Mouse (Mus musculus): Measurements from ENCODE around the gene Clstn2.
A peak's percentile ranks its signal among the peaks of the same experiment; 100 is the strongest.

Clstn2 gene

DNA sequence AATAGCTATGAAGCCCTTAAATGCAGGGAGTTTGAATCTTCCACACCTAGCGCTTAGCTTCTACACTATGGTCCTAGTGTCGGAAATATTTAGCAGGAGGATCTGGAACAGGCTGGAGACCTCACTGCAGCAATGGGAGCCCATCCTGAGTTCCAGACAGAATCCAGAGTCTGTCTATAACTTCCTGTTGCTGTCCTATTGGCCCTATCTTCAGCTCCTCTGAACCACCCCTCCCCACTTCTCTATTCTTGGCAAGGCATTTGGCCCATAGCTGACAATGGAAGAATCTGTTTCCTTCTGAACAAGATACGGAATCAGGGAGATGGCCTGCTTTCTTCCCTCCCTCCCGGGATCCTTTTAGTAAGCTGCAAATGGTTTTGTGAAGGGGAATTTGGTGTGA, 488.6 kb downstream of the Clstn2 start:
- no peak for DNase-seq (ENCODE audit: low spot score)

DNA sequence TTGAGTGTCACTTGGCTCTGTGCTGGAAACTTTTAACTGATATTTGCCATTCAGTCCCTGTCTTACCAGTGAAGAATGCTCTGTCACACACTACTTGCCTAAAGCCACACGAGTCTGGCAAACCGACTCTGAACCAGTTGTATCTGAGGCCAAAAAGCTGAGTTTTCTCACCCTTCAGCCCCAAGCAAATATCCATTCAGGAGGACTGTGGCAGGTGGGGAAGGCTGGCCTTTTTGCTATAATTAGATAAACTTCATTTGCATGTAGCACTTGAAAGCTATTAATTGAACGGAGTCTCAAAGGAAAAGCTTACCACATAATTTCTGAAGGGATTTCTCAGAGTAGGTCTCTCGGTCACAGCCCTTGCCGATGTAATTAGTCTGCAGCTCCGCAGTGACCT, 491.6 kb downstream of the Clstn2 start:
- DNase-seq (ENCODE audit: low spot score), result no peak

- DNase-seq (ENCODE audit: low spot score), result no peak
These were observed 494.8 kb downstream of the Clstn2 start for GRCm38 (mm10) chr9:97538075-97538779.

DNA sequence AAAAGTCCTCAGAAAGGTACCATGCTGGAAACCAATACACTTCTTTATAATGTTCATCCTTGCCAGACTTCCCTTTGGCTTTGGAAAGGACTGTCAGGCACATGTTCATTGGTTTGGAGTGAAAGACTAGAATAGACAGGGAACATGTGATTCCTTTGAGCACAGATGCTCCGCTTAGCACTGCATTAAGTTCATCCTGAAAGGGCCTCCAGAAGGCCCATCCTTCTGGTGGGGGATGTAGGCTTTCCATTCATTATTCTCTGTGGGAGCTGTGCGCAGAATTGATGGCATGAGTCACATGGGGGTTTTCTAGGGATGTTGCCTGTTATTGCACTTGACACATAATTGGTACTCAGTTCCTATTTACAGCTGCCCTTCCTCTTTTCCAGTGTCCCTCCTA, 498.8 kb downstream of the Clstn2 start:
- DNase-seq (ENCODE audit: low spot score), result no peak

- DNase-seq (ENCODE audit: low spot score), result no peak
These were observed 499.7 kb downstream of the Clstn2 start for GRCm38 (mm10) chr9:97533306-97533705.

DNA sequence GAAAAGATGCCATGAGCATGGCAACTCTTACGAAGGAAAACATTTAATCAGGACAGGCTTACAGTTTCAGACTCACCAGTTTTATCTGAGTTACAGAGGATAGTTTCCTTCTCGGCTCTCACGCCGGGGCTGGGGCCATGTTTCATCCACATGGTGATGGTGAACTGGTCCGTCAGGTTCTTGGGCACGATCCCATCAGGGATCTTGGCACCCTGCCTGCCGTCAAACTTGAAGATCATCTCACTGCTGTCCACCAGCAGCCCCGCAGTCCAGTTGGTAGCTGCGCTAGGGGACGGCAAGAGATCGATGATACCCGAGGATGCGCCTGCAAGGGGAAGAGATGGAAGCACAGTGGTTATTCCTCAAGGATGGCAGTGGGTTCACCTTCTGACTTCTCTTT, 500.4 kb downstream of the Clstn2 start:
- DNase-seq (ENCODE audit: low spot score), result peak; percentile 9

DNA sequence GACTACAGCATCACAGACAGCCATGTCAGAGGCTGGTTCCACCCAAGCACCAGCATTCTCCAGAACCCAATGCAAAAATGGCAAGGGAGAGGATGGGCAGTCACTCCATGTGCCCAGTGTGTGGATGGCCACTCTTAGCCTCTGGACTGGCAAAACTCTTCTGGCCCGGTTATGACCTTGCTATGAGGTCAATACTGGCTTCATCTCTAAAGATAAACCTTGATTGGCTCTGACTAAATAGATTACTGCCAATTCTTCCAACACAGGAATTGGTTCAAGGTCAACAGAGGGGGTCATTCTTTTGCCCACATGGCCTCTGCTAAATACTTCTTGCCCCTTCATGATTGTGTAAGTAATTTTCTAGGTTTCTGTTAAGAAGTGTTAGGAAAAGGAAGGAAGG, 505.1 kb downstream of the Clstn2 start:
- no peak for DNase-seq (ENCODE audit: low spot score)

DNA sequence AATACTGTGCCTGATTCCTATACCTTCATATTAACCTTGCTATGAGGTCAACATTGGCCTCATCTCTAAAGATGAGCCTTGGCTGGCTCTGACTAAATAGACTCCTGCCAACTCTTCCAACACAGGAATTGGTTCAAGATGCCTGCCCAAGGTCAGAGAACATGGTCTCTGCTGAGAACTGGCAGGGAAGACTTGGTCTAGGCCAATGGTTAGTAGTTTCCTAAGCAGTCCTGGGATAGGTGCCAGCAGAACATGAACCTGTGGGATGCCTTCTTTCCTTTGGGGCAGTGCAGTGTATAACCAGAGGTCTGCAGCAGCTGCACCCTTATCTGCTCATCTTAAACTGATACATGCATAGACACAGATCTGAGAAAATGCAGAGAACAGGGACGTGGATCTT, 505.7 kb downstream of the Clstn2 start:
- no peak for DNase-seq (ENCODE audit: low spot score)

DNA sequence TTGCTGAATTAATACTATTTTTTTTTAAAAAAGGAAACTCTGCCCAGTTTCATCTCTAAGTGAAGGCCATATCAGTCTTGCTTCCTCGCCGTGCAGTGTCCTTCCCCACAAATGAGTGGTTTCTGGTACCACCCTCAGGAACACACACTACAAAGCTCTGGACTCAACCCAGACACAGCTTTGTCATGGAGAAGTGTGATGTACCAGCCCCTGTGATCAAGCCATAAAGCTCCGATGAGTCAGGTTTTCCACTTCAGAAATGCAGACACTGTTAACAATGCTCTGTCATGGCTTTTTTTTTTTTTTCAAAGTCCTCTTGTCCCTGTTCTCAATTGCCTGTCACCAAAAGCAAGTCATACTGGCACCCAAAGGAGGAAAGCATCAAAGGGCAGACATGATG, 507.4 kb downstream of the Clstn2 start:
- no peak for DNase-seq (ENCODE audit: low spot score)

DNA sequence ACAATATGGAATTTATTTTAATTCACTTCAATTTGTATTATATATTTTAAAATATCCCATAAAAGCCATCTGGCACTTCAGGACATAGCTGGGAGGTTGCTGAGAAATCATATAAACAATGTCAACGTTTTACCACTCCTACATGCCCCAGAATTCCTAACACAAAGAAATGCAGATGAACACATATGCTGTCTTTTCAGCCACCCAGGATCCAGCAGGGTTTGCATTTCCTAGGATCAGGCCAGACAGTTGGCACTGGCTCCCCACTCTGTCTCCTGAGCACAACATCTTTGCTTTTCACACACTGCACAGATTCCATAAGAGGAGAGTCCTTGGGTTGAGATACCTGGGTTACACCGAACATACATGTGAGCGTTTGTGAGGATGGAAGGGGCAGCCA, 508.1 kb downstream of the Clstn2 start:
- DNase-seq (ENCODE audit: low spot score), result no peak

GRCm38 (mm10) chr9:97520771-97521170, 512.2 kb downstream of the Clstn2 start:
- DNase-seq (ENCODE audit: low spot score), result no peak

DNA sequence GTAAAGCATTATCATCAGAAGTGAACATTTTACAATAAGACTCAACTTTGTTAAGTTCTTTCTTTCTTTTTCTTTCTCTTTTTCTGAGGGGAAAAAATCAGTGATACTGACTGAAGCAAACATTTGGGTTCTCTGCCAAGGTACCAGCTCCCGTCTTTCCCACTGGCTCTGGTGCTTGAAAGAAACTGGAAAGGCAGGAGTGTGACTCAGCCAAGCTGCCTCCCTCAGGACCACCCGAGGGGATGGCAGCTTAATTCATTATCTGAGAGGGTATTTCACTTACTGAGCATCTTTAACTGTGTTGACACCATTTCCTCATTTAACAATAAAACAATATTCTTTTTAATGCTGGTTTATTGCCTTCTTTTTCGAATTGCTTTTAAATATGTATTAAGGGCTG, 516.0 kb downstream of the Clstn2 start:
- DNase-seq (ENCODE audit: low spot score), result no peak

GRCm38 (mm10) chr9:97514639-97515038, 518.3 kb downstream of the Clstn2 start:
- DNase-seq (ENCODE audit: low spot score), result no peak

GRCm38 (mm10) chr9:97512282-97512850, 520.6 kb downstream of the Clstn2 start:
- no peak for DNase-seq (ENCODE audit: low spot score)

DNA sequence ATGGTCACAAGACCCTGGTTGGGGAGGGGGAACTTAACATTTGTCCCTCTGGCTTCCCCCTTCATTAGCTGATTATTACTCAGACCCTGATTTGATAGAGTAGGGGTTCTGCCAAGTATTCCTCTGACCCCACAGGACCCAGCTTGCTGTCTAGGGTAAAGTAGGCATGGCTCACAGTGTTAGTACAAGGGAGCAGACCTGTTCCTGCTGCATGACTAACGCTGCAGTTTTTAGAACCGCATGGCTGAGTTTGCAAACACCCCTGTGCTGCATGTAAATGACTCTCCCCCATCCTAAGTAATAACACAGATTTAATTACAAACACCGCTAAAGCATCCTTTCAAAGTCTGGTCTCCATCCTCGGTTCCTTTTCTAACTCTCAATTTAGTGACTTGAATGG, 531.6 kb downstream of the Clstn2 start:
- no peak for DNase-seq (ENCODE audit: low spot score)

- DNase-seq (ENCODE audit: low spot score), result no peak
These were observed 537.9 kb downstream of the Clstn2 start for GRCm38 (mm10) chr9:97495056-97495455.

GRCm38 (mm10) chr9:97491626-97492025, 541.4 kb downstream of the Clstn2 start:
- no peak for DNase-seq (ENCODE audit: low spot score)

DNA sequence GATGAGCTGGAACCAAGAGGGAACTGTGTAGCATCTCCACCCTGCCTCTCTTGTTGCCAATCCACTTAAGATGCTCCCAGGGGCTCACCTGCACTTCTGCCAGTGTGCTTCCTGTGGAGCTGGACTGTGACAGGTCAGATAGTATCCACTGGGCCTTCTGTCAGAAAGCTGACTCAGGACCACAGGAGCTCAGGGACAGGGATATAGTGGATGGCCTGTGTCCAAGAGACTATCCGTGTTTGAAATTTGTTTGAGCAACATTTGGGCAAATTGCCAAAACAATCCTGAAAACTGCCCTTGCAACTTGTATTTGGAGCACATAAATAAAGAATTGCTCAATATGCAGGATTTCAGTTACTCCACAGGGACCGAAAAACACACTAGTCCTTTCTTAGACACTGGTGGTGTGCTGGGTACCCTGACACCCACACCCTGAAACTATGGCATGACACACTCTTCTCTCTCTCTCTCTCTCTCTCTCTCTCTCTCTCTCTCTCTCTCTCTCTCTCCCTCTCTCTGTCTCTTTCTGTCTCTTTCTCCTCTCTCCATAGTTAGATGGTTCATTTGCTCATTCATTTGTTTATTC, 542.3 kb downstream of the Clstn2 start:
- DNase-seq (ENCODE audit: low spot score), result peak; percentile 4

- DNase-seq (ENCODE audit: low spot score), result no peak
These were observed 546.2 kb downstream of the Clstn2 start for GRCm38 (mm10) chr9:97486826-97487225.

GRCm38 (mm10) chr9:97481187-97481586, 551.8 kb downstream of the Clstn2 start:
- no peak for DNase-seq (ENCODE audit: low spot score)

DNA sequence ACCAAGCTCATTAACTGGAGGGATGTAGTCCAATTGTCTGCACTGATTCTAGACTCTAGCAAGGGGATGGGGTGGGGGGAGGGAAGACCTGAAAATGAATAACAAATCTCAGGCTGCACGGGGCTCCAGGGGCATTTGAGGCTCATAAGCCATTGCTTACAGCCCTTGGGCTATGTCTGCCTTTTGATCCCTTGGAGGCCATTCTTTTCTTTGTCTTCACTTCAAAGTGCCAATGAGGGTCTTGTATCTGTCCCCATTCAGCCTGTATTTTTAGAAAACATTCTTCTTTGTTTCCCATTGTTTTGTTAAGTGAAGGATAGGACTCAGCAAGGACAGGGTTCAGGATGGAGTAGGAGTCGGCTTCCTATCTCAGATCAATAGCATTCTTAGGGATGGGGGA, 556.0 kb downstream of the Clstn2 start:
- no peak for DNase-seq (ENCODE audit: low spot score)

DNA sequence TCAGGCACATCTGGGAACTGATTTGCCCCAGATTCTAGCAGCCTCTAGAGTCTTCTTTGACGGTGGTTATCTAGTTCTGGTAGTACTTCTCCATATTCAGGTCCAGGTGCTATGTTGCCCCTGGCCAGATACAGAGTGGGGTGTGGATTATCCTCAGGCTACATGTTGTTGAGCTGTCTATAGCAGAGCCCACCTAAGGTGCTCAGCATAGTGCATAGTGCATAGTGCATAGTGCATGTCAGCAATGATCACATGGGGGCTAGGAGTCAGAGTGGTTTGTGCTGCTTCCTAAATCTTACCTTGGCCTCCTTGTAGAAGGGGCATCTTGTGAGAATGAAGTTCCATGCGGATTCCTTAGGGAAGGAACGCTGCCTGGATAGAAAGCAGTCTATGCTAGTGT, 556.5 kb downstream of the Clstn2 start:
- DNase-seq (ENCODE audit: low spot score), result no peak

- DNase-seq (ENCODE audit: low spot score), result no peak
These were observed 558.1 kb downstream of the Clstn2 start for GRCm38 (mm10) chr9:97474896-97475295.

All from urinary bladder, postnatal 25 days (tissue).